Mouse (Mus musculus) left cerebral cortex, postnatal 10 days (tissue): ENCODE data around the gene Gas2. TPM values are rescaled to one million over a fixed set of nuclear protein-coding genes. Genes with fewer than 3 reads are reported as not detected.

Source experiments
- DNase-seq, 2 experiments: peaks; one replicate each; pipeline ENCODE4 v3.0.0; 2021 to 2022; ENCODE audit warnings: low spot score in 2 of 2, mixed read lengths in 1 of 2; ENCODE audit errors: extremely low spot score in 1 of 2
- intact Hi-C: fragments of 180-260 bp; cut with DNase I; formaldehyde crosslinking; loops from one replicate; pipeline ENCODE4 v1.15.1; 2025
- total RNA-seq, 2 experiments: library from RNA; stranded (reverse); gene quantifications; 2 replicates each; pipeline ENCODE4 v1.2.3; 2021

The Gas2 gene
- 10 to 100 TPM; 13.2 to 15.1 TPM for total RNA-seq

DNA sequence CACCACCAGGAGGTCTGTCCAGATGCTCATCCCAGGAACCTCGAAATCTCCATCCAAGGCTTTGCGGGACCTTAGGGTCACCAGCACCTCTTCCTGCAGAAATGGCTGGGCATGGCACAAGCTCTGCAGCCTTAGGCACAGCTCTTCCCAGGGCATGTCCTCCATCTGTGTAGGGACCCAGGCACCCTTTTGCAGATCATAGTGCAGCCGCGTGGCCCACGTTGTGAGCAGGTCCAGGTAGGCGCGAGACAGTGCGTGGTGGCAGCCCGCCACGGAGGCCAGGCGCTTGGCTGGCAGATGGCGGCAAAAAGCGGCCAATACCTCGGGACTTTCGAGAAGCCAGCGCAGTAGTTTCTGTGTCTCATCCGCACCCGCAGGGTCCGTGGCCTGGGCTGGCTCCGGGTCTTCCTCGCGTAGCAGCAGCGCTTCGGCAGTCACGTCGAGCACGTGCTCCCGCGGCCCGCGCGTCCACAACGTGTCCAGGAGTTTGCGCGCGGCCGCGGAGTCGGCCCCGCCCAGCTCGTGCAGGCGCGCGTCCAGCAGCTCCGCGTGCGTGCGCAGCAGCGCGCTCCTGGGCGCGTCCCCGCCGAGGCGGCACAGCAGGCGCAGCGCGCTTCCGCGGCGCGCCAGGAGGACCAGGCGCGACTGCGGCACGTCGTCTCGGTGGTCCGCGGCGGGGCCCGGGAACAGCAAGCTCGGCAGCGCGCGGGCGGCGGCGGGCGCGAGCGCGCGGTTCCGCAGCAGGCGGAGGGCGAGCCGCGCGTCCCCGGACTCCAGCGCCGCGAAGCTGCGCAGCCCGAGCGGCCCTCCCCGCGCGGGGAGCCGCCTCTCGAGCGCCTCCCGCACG, at the start of gene Gas2:
Gene Gas2, plus strand, starts transcription at position 766 of the 847 bp plus-strand sequence.
- peak; percentile 85 to 94 for DNase-seq
- intact Hi-C loops = loop anchor here (5.0 kb wide), 1 partner anchor 111 kb away; no protein-coding TSS in a partner anchor

DNA sequence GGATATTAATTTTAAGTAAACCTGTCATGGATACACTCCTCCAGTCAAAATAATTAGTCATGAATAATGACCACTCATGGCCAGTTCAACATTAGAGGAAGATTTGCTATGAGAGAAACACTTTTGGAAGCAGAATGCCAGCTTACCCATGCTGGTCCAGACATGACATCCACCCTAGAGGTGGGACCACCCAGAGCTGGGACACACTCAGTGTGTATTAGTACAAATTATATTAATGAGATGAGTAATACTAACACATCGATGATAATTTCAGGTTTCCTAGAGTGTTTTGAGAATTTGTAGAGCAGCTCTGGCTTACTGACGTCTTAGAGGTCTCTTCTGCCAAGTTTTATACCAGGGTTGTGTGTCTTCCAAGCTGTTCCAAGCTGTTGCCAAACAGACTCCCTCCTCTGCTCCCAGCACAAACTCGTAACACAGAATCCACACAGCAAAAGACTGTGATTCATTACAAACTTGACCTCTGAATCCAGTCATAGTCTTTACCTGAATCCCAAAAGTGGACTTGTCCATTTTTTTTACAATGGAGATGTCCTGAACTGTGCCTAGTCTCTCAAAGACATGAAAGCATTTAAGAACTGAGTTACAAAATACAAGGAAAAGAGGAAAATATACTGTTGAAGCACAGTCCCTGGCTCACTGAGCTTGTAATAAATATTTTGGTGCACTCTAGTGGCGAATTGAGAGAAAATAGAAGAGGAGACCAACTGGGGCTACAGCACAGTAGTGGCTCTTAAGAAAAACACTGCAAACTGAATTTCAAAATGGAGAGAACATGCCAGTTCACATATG, 46.1 kb upstream of the Gas2 start:
- peak in 1 of 2 experiments; percentile 45 for DNase-seq

DNA sequence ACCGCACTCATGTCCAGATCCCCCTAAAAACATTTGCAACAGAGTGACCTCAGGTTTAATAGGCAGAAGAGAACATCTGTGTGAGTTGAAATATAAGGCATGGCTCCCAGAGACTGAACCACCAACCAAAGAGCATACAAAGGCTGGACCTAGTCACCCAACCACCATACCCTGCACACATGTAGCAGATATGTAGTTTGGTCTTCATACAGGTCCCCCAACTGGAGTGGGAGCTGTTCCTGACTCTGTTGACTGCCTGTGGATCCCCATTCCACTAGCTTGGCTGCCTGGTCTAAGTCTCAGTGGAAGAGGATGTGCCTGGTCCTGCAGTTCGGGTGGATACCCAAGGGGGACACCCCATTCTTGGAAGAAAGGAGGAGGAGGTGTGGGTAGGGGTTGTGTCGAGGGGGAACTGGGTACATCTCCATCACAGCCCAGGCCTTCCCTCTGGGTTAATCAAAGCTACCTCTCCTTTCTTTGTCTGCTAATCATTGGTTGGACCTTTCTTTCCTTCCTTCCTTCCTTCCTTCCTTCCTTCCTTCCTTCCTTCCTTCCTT, 45.5 kb upstream of the Gas2 start:
- intact Hi-C loops = loop anchor here (2.0 to 10.0 kb wide), 2 partner anchors 198 to 312 kb away; no protein-coding TSS in a partner anchor
- DNase-seq = no peak

More for the DNA sequence above, 46.1 kb upstream of the Gas2 start:
- intact Hi-C loops = loop anchor here (2.0 to 10.0 kb wide), 2 partner anchors 197 to 311 kb away; no protein-coding TSS in a partner anchor

DNA sequence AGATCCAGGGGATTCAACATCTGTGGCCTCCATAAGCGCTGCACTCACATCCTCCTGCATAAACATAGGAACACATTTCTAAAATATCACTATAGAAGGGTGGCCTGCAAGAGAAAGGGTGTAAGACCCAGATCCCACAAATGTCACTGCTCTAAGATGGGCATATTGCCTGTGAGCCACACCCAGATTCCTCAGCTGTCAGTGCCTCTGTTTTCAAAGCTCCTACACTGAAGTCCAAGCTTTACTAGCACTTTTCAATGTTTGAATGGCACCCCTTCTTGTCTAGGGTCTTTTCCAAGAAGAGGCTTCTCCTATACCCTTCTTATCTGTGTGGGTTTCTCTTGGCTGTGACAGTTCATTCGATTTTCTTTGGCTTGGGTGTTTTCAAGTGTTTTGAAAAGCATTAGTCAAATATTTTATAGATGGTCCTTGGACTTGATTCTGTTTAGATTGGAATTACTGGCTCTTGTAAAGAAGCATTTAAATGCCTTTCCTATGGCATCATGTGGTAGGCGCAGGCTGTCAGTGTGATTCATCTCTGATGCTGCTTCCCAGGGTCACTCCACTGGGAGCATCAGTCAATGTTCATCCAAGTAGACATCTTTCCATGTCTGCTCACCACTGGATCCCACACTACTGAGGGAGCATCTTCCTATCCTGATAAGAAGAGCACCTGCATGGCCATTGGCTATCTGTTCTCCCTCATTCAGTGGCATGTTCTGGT, 43.4 kb upstream of the Gas2 start:
- no peak for DNase-seq
- intact Hi-C loops = loop anchor here (10.0 kb wide), 1 partner anchor 314 kb away; no protein-coding TSS in a partner anchor

DNA sequence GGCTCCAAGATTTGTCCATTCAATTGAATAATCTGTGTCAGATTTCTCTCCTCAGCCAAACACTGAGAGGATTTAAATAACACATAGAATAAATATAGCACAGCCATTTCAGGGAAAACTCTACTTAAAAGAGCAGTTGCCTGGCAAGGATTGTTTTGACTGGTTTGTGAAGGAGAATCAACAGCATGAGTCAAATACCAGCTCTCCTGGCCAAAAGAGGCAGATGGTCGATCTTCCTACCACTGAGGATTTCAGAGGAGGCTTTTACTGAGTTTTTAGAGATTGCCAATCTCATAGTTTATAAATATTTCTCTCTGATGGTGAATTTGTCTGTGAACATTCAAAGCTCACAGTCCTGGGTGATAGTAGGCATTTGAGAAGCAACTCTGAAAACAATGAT, 41.9 kb upstream of the Gas2 start:
- intact Hi-C loops = loop anchor here (10.0 kb wide), 1 partner anchor 315 kb away; no protein-coding TSS in a partner anchor
- peak in 1 of 2 experiments; percentile 59 for DNase-seq

DNA sequence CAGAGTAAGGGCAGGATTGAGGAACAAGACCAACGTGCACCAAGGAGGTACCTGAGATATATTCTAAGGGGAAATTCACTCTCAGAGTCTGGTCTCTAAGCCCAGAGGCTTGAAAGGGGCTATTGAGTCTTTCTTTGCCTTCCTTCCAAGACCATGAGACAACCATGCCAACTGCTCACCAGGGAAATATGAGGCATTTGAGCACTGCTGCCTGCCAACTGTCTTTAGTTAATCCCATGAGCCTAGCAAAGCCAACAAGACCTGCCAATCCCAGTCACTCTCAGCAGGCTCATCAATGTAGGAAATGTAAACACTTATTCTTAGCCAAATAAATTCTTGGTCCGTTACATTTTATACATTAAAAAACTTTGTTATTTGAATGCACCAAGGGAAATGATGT, 40.3 kb upstream of the Gas2 start:
- intact Hi-C loops = no loop called here
- no peak for DNase-seq

DNA sequence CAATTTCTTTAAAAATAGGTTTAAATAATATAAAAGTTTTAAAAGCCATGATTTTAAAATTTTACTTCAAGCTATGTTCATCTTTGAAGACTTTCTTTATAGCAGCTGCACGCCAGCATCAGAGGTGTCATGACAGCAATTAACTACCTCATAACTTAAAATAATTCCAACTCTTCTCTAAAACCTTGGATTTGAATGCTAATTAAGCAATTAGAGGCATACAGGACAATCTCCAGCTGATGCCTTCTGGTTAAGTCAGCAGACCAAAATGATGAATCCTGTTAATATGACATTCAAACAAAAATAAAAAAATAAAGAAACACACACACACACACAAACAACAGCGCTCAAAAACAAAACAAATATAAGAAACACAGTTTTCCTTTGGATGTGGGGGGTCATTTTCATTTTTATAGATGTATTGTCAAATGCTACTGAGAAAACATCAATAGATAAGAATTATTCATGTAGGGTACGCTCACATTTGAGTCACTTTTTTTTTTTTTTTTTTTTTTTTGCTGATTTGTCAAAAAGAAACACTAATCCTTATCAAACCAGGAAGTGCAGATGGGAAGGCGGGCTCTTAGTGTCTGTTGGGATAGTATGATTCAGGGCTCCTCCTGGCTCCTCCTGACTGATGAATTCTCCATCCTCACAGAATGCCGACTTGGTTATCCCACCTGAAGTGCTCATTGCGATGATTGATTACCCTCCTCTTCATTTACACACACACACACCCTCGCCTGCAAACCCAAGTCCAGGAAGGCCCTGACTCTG, 38.1 kb upstream of the Gas2 start:
- intact Hi-C loops = no loop called here
- DNase-seq = no peak

DNA sequence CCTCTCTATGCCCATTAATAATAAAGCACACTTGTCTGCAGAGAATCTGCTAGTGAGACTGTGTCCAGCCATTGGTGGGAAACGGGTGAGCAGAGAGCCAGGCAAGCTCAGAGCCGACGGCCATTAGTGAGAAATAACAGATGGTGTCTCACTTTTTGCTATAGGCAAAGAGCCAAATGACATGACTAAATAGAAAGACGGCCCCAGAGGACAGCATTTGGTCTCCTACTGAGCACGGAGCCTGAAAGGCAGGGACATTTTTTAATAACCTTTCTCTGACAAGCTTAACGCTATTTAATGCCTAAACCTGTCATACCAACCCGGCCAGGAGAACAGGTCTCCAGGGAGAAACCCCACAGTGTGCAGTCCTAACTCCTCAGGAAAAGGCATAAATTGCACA, 29.9 kb upstream of the Gas2 start:
- intact Hi-C loops = no loop called here
- DNase-seq = no peak

DNA sequence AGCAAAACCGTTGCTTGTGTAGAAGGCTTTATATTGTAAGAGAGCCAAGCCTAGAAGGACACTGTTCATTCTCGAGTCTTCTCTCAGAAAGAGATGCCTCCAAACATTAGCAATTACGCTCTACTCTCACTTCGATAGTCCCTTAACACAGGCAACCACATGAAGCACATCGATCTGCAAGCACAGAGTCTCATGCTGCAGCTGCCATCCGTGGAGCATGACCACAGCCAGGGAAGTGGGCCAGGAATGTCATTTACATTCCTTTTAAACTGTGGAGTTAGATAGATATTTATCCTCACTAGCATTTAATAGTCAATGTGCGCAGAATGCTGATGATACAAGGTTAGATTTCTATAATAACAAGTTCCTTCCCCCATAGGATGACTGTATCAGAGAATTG, 21.3 kb upstream of the Gas2 start:
- intact Hi-C loops = no loop called here
- no peak for DNase-seq

DNA sequence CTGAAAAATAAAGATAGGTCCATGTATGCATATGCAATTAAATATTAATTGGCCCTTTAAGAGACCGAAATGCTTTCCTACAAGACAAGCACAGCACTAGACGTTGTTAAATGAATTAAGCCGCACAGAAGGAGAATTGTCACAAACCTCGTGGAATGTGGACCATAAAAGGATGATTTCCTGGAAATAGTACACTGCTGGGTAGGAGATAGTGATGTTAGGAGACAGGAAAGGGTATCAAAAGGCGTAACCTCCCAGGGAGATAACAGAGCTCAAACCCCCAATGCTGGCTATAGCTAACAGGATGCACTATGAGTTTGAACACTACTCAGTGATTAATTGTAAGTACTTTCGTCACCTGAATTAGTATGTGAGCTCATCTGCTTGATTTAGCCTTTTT, 10.9 kb upstream of the Gas2 start:
- DNase-seq = no peak
- intact Hi-C loops = no loop called here

DNA sequence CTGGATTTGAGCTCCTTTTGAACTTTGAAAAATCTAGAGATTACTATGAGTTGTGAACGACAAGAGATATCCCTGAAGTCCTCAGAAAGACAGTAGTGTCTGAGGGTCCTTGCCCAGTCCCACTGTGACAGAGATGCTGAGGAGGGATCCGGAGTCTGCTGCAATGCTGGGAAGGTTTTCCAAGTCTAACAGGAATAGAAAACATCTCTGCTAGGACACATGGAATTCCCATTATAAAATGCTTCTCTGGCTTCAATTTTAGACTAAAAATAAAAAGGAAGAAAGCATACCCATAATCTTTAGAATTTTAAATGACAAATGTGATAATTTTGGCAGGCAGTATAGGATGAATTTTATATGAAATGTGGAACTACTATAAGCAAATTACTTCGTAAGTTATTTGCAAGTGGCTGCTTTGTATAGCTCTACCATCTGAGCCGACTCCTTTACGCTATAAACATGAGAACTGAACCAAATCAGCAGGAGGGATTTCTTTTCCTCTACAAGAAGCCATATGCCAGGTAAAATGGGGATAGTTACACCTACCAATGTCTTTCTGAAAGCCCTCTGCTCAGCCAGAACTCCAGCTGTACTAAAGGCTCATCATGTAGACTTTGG, 9.8 kb upstream of the Gas2 start:
- intact Hi-C loops = no loop called here
- DNase-seq = no peak

DNA sequence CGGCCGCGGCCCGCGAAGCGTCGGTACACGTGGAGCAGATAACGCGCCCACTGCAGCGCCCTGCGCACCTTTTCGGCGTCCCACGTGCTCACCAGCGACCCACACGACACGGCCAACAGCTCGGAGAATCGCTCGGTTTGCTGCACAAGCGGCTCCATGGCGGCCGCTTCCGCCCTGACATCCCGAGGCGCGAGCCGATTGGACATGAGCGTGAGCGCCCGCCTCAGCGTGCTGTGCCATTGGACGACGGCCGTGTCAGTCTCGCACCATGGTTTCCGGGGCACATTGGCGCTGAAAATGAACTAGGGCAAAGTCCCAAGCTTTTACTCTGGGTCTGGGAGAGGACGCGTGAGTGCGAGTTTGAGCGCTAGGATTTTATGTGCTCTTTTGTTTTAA, 280 bp downstream of the Gas2 start, which contains the start of gene Fancf:
Gene Fancf, minus strand, starts transcription at position 171 of the 396 bp plus-strand sequence.
- peak; percentile 97 to 98 for DNase-seq
- intact Hi-C loops = loop anchor here (5.0 kb wide), 1 partner anchor 110 kb away; no protein-coding TSS in a partner anchor

DNA sequence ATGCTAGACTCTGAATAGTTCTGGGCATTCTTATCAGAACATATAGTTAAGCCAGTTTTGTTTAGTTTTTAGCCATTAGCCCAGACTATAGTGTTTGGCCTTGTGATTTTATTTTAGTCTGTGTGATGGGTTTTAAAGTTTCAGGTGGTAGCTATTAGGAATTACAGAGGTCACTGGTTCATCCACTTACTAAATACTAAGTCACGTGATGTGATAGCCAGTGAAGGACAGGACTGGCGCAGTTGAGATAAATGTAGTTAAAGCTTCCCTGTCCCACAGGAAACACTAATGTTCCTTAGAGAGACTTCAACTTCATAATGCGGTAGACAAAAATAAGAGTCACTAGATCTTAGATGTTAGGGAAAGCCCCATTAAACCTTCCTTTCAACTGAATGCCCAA, 1.0 kb downstream of the Gas2 start:
- intact Hi-C loops = loop anchor here (5.0 kb wide), 1 partner anchor 109 kb away; no protein-coding TSS in a partner anchor
- no peak for DNase-seq

DNA sequence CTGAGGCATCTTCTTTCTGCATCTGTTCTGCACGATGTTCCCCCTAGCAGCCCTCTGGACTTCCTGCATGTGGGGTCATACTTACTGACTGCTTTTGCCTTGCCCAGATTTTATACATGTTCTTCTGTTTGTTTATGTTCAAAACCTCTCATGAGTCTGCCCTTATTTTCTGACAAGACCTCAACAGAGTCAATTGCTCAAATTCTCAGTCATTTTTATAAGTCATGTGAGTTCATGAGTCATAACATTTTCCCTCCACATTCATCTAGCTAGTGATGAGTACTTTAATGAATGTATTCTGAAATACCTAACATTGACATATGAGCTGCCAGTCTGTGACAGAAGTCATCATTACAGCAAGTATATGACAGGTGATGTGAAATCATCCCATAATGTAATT, 3.5 kb downstream of the Gas2 start:
- no peak for DNase-seq
- intact Hi-C loops = no loop called here

DNA sequence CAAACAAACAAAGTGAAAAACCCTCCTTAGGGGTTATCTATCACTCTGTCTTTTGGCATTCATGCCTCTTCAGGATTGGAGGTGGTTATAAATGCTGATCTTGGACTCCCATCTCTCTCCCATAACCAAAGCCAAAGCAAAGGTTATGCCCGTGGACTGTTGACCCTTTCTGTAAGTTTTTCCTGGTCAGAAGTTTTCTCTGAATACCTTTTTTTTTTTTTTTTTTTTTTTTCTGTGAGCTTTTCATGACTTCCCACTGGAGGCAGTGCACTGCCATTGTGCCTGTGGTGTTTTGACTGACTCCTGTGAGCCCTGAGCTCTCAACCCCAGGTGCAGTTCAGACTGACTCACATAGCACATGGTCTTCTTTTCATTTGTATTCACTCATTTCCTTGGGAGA, 6.2 kb downstream of the Gas2 start:
- no peak for DNase-seq
- intact Hi-C loops = no loop called here

DNA sequence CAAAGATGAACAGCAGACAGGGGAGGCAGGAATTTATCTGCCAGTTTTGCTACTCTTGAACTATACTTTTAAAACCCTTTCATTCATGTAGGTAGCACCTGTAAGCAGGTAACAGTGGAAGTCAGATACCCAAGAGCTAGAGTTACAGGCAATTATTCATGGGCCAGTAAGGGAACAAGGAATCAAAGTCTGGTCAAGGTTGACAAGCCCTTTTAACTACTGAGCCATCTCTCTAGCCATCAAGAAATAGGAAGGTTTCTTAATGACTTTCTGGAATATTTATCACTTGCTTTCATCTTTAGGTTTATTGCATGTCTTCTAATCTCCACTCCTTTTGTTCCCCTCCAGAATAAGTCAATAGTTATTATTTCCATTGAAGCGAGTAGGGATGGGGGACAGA, 10.2 kb downstream of the Gas2 start:
- no peak for DNase-seq
- intact Hi-C loops = no loop called here

DNA sequence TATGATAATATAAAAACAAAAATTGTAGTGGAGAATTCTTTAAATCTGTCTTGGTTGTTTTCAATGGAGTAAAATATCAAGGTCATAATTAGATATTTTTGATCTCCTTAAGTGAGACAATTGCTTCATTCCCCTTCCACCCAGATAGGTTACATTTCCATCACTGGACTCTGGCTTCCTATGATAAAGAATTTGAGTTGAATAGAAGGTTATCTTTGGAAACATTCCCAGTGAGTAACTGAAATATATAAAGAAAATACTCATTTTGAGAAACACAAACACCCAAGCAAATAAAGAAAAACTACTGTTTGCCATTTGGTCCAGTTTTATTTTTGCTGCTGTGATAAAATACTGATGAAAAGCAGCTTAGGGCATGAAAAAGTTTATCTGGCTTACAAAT, 10.8 kb downstream of the Gas2 start:
- DNase-seq = no peak
- intact Hi-C loops = no loop called here
